Mouse (Mus musculus): Measurements from ENCODE around the gene Gm2237. TPM values are rescaled to one million over a fixed set of nuclear protein-coding genes. Genes with fewer than 3 reads are reported as not detected.

The Gm2237 gene
- polyA plus RNA-seq (2017; shearing (Covaris generic)), result 7.7 TPM

DNA sequence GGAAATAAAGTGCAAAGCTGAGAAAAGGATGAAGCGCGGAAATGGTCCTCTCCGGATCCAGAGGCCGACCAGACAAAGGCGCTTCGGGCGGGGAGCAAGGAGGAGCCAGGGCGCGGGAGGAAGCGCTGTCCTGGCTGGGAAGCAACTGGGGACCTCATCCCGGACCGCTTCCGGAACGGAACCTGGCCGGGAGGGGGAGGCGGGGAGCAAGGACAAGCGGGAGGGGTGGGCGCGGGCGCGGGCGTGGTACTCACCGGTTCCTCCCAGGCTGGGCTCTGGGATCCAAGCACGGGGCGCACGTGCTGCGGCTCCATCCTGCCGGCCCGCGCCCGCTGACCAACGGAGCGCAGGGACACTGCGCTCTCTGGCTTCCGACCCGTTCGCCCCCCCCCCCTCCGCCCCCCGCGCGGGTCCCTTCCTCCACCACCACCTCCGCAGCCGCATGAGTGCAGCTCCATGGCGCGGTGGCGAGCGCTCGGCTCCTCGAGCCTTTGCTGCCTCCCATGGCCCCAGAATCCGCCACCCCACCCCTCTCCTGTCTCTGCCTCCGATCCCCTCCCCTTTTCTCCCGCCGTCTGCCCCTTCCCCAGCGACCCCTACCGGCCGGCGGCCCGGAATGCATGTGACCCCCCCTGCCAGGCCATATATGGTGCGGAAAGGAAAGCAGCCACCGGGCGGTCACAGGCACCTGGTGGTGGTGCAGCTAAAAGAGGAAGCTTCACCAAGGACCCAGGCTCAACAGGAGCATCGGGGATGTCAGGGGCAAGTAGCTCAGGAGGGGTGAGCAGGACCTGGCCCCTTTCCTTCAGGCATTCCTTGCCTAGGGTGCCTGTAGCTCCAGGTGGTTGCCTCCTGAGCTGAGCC lies at the start of gene Gm2237:
Gene Gm2237, minus strand, starts transcription at position 332 of the 864 bp plus-strand sequence.

DNA sequence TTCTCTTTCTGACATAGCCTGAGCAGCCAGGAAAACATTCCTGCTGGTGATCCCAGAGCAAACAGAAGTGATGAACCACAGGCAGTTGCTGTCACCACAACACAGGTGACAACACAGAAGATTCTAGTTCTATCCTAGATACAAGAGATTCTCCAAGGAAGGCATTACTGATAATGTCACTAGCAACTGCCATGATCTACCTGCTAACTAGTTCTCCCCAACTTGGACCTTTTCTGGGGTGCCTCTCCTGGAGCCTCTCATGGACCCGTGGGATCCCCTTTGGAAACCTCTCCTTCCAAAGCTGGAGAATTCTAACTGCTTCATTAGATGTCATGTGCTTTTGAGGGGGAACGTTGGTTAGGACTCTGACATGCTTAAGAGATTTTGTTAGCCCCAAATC lies 17.5 kb upstream of the Gm2237 start, which contains the start of gene Gm5458:
Gene Gm5458, minus strand, starts transcription at position 101 of the 400 bp plus-strand sequence.

DNA sequence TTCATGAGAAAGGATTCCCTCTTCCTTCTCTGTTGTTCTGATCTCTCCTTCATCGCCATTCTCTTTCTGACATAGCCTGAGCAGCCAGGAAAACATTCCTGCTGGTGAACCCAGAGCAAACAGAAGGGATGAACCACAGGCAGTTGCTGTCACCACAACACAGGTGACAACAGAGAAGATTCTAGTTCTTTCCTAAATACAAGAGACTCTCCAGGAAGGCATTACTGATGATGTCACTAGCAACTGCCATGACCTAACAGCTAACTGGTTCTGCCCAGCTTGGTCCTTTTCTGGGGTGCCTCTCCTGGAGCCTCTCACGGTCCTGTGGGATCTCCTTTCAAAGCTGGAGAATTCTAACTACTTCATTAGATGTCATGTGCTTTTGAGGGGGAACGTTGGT lies 35.1 kb downstream of the Gm2237 start, which contains the start of gene Gm2244:
Gene Gm2244, minus strand, starts transcription at position 101 of the 400 bp plus-strand sequence.

Other genes with a start within 250 kb of the Gm2237 start
- gene Gm21738, start 166.2 kb downstream of the Gm2237 start, polyA plus RNA-seq (2017; shearing (Covaris generic)), result 6.6 TPM
- gene Gm2244, start 35.2 kb downstream of the Gm2237 start, polyA plus RNA-seq (2017; shearing (Covaris generic)), result not detected
- gene Gm5458, start 17.4 kb upstream of the Gm2237 start, polyA plus RNA-seq (2017; shearing (Covaris generic)), result not detected
- 2.3 TPM for gene Nid2, start 166.1 kb upstream of the Gm2237 start, polyA plus RNA-seq (2017; shearing (Covaris generic))
- 119 TPM for gene Rtraf, start 238.7 kb upstream of the Gm2237 start, polyA plus RNA-seq (2017; shearing (Covaris generic))